Mouse (Mus musculus) small intestine, adult 2 months (tissue): ENCODE results near the gene Rps6kl1.

ENCODE experiments used
- CTCF ChIP-seq: fragments of 200-500 bp; IDR thresholded peaks from 2 replicates; pipeline ENCODE4 v1.5.1; 2012; ENCODE audit warnings: low read depth, mild to moderate bottlenecking, control low read depth, inconsistent platforms, low read length, moderate library complexity, mixed read lengths; ENCODE audit not compliant: insufficient replicate concordance, insufficient read length; ENCODE audit errors: extremely low read depth
- POLR2A ChIP-seq: fragments of 200-500 bp; IDR thresholded peaks from 2 replicates; pipeline ENCODE4 v1.6.1; 2012; ENCODE audit warnings: low read depth, mild to moderate bottlenecking, control low read depth, inconsistent platforms, low read length, moderate library complexity

DNA sequence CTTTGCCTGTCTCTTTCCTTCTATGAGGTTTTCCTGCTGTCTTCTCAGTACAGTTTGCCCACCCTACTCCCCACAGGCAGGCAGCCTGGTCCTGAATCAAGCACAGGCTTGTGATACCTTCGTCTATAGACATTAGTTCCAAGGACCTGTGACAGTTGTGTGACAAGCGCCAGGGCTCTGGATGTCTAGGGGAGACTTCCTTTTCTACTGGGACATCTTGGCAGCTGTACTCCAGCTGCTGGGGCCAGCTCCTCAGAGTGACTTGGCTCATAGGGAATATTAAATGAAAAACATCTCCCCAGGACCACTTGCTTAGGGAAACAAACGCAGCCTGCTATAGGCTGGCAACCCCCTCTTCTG lies 19.9 kb upstream of the Rps6kl1 start:
- TF ChIP-seq CTCF (no peak), POLR2A (no peak)
